Mouse (Mus musculus): ENCODE data around the gene Grasp. TPM values are rescaled to one million over a fixed set of nuclear protein-coding genes. Genes with fewer than 3 reads are reported as not detected.

Gene Grasp
- polyA plus RNA-seq, 1 experiment from 2014 or later = 2.4 TPM

DNA sequence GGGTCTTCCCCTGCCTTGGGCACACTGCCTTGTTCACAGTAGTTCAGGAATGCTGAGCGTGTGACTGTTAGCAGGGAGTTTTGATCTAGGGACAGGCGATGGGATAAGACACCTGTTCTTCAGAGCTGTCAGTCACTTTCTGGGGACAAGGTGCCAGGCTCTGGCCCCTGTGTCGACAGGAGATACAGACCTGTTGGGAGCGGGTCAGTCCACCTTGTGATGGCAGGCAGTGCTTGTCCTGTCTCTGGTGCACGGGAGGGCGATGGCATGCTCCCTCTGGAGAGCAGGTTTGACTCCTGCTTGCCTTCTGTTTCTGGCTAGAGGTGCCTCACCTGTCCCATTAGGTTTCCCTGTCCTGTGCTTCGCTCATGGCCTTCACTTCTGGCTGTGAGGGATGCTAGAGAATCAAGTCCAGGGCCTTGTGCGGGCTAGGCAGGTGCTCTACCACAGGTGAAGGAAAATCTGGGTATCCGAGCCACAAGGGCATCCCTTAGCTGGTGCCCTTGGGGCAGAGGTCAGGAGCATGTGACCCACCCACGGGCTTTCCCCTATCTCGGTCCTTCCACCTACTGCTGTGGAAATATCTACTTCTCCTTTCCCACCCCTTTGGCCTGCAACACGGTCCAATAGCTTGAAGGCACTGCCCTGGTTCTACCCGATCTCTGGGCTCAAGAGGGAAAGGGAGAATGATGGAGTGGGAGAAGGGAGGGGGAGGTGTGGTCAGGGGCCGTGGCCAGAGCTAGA is 32.6 kb downstream of the Grasp start:
- ATAC-seq (ENCODE audit: low FRiP score, low read depth) = no peak
- H3K4me3 ChIP-seq = no peak overlapping the region
- no peaks in the 10 kb centered on the region for H3K27me3 ChIP-seq
- H3K4me2 ChIP-seq = no peak overlapping the region
- WGBS = 79% methylated on average over 14 of the region's 14 CpGs
- peaks cover 17% of the 10 kb centered on the region for H3K4me1 ChIP-seq (replicated peaks)
- H3K36me3 ChIP-seq = no peaks in the 10 kb centered on the region
- no peak overlapping the region for H3K9ac ChIP-seq
- H3K9me3 ChIP-seq = no peaks in the 10 kb centered on the region
- H3K27ac ChIP-seq (replicated peaks) = no peak overlapping the region

DNA sequence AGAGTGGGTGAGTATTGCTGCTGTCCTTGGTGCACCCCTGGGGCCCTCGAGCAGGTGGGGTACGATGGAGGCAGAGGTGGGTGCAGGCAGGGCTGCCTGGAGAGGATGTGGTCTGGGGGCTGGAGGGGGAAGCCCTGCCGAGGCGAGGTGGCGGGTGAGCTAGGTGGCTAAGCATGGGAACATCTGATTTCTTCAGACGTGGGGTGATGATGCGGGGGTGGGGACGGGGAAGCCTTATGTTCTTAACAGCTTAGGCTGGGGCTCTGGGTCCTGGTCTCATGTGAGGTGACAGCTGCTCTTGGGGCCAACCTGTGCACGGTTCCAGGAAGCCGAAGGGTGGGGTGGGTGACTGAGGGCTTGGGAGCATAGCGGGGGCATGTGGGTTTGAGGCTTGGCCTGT is 34.4 kb downstream of the Grasp start:
- H3K9me3 ChIP-seq = no peaks in the 10 kb centered on the region
- no peak for ATAC-seq (ENCODE audit: low FRiP score, low read depth)
- H3K27ac ChIP-seq (replicated peaks) = no peak overlapping the region
- H3K4me2 ChIP-seq = no peak overlapping the region
- H3K4me3 ChIP-seq = no peak overlapping the region
- H3K9ac ChIP-seq = no peak overlapping the region
- peaks cover 17% of the 10 kb centered on the region for H3K4me1 ChIP-seq (replicated peaks)
- no peaks in the 10 kb centered on the region for H3K27me3 ChIP-seq
- WGBS = 90% methylated on average over 11 of the region's 11 CpGs
- no peaks in the 10 kb centered on the region for H3K36me3 ChIP-seq

DNA sequence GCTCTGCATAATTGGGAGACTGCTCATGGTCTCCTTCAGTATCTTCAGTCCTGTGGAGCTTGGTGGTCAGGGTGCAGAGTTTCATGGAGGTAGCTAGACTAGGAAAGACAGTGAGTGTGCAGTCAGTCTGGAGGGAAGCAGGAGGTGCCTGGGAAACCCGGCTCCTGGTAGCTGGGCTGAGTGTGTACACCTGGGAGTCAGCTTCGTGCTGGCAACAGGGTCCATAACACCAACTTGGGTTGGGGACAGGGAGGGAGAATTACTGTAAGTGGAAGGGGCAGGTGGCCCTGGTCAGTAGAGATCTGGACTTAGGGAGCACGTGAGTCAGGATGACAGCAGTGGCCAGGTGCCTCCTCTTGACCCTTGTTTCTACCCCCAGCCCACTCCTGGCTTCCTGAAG is 35.9 kb downstream of the Grasp start:
- H3K27me3 ChIP-seq = peaks cover 3% of the 10 kb centered on the region
- no peaks in the 10 kb centered on the region for H3K36me3 ChIP-seq
- 78% methylated on average over 3 of the region's 3 CpGs for WGBS
- H3K4me2 ChIP-seq = no peak overlapping the region
- H3K27ac ChIP-seq (replicated peaks) = no peak overlapping the region
- no peaks in the 10 kb centered on the region for H3K9me3 ChIP-seq
- peaks cover 6% of the 10 kb centered on the region; the same call in 1 of the 2 replicates for H3K4me1 ChIP-seq (replicated peaks)
- ATAC-seq (ENCODE audit: low FRiP score, low read depth) = no peak
- no peak overlapping the region for H3K9ac ChIP-seq
- no peak overlapping the region for H3K4me3 ChIP-seq

DNA sequence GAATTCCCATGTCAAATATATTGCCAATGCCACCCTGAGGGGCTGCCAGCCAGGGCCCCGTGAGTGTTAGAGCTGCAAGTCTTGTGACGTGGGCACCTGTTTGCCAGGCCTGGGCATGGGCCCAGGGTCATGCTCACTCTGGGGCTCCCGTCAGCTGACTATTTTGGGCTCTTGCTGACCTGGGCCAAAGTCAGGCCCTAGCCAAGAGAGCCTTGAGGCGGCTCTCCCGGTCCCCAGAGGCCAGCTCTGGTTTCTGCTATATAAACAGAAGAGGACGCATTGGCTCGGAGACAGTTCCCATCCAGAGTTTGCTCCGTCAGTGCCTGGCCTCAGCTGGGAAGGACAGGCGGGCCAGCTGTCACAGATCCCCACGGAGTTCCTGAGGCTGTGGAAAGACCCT is 36.4 kb downstream of the Grasp start:
- Histone ChIP-seq H3K36me3 (no peaks in the 10 kb centered on the region), H3K4me2 (no peak overlapping the region), H3K9ac (no peak overlapping the region), H3K27ac (replicated peaks) (no peak overlapping the region), H3K9me3 (no peaks in the 10 kb centered on the region), H3K4me3 (no peak overlapping the region), H3K4me1 (replicated peaks) (peaks cover 5% of the 10 kb centered on the region; the same call in 1 of the 2 replicates), H3K27me3 (peaks cover 7% of the 10 kb centered on the region)
- no peak for ATAC-seq (ENCODE audit: low FRiP score, low read depth)
- 48% methylated on average over 10 of the region's 10 CpGs for WGBS

DNA sequence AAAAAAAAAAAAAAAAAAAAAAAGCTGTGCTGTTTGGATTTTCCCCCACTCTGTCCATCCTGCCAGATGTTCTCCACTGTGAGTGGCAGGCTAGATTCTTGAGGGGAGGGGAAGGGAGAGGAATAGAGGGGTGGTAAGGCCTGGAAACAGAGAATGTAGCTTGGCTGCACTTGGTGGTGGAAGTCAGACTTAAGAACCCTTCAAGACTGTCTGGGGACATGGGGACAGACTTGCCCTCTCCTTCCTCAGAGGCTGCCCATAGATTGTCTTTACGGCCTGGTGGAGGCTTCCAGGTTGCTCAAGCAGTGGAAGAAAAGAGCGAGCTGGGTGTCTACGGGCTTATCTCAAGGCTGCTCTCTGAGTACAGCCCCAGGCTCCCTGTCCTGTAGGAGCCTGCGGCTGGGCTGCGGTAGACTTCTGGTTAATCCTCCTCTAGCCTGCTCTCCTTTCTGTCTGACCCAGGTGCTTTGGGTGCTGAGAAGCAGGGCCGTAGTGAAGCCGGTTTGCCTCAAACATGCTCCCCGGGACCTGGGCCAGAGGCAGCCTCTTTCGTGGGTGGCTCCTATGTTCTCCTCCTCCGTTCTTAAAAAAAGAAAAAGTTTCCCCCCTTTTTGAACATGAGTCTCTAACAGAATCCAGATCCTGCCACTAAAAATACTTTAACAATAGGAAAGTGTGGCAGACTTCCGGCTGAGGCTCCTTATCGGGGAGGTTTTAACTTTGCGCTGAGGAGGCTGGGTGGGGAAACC is 37.1 kb downstream of the Grasp start:
- H3K4me1 ChIP-seq (replicated peaks) = peaks cover 11% of the 10 kb centered on the region
- ATAC-seq (ENCODE audit: low FRiP score, low read depth) = no peak
- 76% methylated on average over 13 of the region's 13 CpGs for WGBS
- no peak overlapping the region for H3K9ac ChIP-seq
- no peak overlapping the region for H3K27ac ChIP-seq (replicated peaks)
- no peak overlapping the region for H3K4me3 ChIP-seq
- H3K4me2 ChIP-seq = no peak overlapping the region
- H3K36me3 ChIP-seq = no peaks in the 10 kb centered on the region
- no peaks in the 10 kb centered on the region for H3K9me3 ChIP-seq
- peaks cover 13% of the 10 kb centered on the region for H3K27me3 ChIP-seq

DNA sequence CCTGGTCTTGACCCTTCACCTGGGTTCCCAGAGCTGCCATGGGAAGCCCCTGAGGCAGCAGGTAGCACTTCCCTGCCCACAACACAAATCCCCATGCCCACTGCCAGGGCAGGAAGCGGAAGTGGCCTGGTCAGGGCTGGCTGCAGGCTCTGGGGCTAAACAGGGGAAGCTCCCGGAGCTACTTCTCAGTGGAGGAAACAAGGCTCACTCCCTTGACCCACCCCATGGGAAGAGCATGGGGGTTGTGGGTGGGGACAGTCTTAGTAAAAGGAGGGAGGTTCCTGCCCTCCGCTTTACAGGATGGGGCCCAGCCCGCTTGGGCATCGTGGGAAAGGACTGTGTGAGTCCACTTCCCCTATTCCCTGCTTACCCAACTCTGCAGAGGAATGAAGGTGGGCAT is 38.5 kb downstream of the Grasp start:
- Histone ChIP-seq H3K27me3 (peaks cover 21% of the 10 kb centered on the region), H3K9ac (no peak overlapping the region), H3K9me3 (no peaks in the 10 kb centered on the region), H3K4me3 (no peak overlapping the region), H3K36me3 (no peaks in the 10 kb centered on the region), H3K4me1 (replicated peaks) (peaks cover 26% of the 10 kb centered on the region), H3K4me2 (no peak overlapping the region), H3K27ac (replicated peaks) (no peak overlapping the region)
- ATAC-seq (ENCODE audit: low FRiP score, low read depth) = no peak
- WGBS = 67% methylated on average over 5 of the region's 5 CpGs

DNA sequence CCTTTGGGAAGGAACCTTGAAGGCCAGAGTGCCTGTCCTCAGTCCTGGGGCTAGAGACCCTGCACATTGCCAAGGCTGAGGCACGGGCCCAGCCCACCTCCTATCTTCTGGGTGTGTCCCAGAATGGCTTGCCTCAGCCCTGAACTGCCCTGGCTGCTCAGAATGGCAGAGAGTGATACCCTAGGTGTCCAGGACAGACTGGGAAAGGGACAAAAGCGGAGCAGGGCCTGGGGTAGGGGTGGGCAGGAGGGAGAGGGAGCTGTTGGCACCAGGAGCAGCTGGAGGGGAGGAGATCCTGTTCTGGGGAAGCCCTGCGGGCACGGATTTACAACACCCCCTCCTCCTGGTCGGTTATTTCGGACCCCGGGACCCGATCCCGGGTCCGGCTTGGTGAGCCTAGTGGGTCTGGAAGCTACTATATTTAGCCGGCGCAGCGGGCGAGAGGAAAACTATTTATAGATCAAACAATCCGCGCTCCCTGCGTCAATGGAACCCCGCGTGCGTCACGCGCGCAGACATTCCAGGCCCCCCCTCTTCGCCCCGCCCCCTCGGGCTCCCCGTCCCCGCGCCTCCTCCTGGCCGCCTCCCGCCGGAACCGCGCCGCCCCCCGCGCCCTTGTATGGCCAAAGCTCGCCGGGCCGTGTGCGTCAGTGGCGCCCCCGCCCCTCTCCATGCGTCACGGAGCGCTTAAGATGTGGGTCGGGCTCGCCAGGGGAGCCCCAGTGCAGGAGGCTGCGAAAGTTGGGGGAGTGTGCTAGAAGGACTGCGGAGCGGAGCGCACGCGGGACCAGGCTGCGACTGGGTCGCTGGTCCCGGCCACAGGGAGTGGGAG is 42.4 kb downstream of the Grasp start:
- Histone ChIP-seq H3K36me3 (no peaks in the 10 kb centered on the region), H3K4me2 (peak overlapping the region; percentile 89), H3K4me1 (replicated peaks) (peaks cover 23% of the 10 kb centered on the region), H3K9me3 (no peaks in the 10 kb centered on the region), H3K27me3 (peaks cover 23% of the 10 kb centered on the region), H3K9ac (peak overlapping the region; percentile 44), H3K4me3 (peak overlapping the region; percentile 51), H3K27ac (replicated peaks) (0 out of 2 replicates have a peak overlapping the region, but pooled peaks have one; percentile 7)
- WGBS = under 1% methylated on average over 51 of the region's 57 CpGs
- peak; percentile 76 for ATAC-seq (ENCODE audit: low FRiP score, low read depth)

DNA sequence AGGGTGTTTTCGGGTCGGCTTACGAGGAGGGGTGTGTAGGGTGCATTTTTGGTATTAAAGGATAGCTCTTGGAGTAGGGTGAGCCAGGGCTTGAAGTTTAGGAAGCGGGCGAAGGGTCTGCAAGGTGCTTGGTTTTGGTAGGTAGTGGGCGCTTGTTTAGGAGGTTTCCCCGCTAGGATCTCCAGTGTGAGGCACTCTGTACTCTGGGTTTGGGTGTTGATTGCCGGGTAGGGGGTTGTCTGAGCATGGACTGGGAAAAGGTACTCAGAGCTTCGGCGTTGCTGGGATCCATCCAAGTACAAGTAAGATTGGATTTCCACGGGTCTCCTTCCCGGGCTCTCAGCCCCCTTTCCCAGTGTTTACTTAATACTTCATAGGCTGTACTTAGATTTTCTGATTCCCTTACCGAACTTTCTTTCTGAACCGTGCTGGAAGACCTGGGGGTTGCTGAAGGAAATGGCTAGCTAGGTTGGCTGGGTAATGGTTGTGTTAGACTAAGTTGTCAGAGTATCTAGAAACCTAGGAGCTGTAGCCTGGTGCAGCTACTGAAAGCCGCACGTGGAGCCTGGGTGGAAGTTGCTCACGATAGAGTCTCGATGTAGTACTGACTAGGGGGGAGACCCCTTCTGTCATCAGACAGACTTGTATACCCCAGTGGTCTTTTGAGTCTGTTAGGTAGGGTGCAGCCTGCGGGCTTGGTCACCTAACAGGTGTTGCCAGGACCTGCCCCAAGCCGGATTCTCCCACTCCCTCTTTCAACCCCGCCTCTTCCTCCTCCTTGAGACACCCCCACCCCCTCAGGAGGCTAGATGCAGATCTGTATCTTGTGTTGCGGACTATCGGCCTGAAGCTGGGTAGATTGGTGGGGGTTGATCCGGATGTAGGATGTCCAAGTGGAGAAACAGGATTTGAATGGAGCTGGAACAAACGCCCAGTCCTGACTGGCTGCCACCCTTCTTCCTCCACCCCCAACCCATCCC is 43.4 kb downstream of the Grasp start:
- Histone ChIP-seq H3K4me1 (replicated peaks) (peaks cover 21% of the 10 kb centered on the region), H3K27me3 (peaks cover 23% of the 10 kb centered on the region), H3K4me2 (peak overlapping the region; percentile 89), H3K9me3 (no peaks in the 10 kb centered on the region), H3K9ac (peak overlapping the region; percentile 44), H3K4me3 (peak overlapping the region; percentile 51), H3K36me3 (no peaks in the 10 kb centered on the region), H3K27ac (replicated peaks) (0 out of 2 replicates have a peak overlapping the region, but pooled peaks have one; percentile 7)
- 6% methylated on average over 25 of the region's 25 CpGs for WGBS
- ATAC-seq (ENCODE audit: low FRiP score, low read depth) = 0 out of 2 replicates have a peak, but pooled peaks have one; percentile 12

DNA sequence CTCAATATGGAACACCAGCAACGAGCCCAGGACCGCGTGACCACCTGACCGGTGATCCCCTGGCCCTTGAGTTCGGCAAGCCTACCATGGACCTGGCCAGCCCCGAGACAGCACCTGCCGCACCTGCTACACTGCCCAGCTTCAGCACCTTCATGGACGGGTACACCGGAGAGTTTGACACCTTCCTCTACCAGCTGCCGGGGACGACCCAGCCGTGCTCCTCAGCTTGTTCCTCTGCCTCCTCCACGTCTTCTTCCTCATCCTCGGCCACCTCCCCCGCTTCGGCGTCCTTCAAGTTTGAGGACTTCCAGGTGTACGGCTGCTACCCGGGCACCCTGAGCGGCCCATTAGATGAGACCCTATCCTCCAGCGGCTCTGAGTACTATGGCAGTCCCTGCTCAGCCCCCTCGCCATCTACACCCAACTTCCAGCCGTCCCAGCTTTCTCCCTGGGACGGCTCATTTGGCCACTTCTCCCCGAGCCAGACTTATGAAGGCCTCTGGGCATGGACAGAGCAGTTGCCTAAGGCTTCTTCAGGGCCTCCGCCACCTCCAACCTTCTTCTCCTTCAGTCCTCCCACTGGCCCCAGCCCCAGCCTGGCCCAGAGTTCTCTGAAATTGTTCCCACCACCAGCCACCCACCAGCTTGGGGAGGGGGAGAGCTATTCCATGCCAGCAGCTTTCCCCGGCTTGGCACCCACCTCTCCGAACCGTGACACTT is 46.3 kb downstream of the Grasp start:
- no peak overlapping the region for H3K4me2 ChIP-seq
- H3K4me1 ChIP-seq (replicated peaks) = peaks cover 21% of the 10 kb centered on the region
- no peak for ATAC-seq (ENCODE audit: low FRiP score, low read depth)
- no peaks in the 10 kb centered on the region for H3K9me3 ChIP-seq
- H3K9ac ChIP-seq = no peak overlapping the region
- H3K27ac ChIP-seq (replicated peaks) = no peak overlapping the region
- H3K27me3 ChIP-seq = peaks cover 17% of the 10 kb centered on the region
- WGBS = 94% methylated on average over 29 of the region's 29 CpGs
- no peak overlapping the region for H3K4me3 ChIP-seq
- H3K36me3 ChIP-seq = peaks cover 7% of the 10 kb centered on the region; the same call in 1 of the 2 replicates

DNA sequence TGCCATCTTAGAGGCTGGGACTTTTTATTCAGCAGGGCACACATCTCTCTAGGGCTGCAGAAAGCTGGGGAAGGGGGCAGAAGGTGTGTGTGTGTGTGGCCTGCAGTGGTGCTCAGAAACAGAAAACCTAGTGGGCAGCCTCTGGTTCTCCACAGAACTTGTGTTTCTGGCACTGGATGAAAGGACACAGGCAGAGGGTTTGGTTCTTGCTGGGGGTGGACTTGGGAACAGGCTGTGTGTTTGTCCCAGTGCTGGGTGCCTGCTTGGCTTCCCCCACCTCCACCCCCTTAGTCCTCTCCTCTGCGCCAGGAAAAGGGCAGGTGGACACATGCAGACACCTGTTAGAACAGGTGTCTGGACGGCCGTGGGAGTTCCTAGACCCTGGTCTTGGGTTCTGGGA is 47.1 kb downstream of the Grasp start:
- no peak overlapping the region for H3K27ac ChIP-seq (replicated peaks)
- H3K4me2 ChIP-seq = no peak overlapping the region

More for the DNA sequence above, 47.1 kb downstream of the Grasp start:
- Histone ChIP-seq H3K9me3 (no peaks in the 10 kb centered on the region), H3K27me3 (peaks cover 10% of the 10 kb centered on the region), H3K9ac (no peak overlapping the region), H3K4me3 (no peak overlapping the region), H3K36me3 (peaks cover 7% of the 10 kb centered on the region; the same call in 1 of the 2 replicates), H3K4me1 (replicated peaks) (peaks cover 14% of the 10 kb centered on the region)
- no peak for ATAC-seq (ENCODE audit: low FRiP score, low read depth)
- 72% methylated on average over 3 of the region's 3 CpGs for WGBS
